Comparison of ENCODE assay signal across 8 mouse cellular contexts in genomic region chr19:8819596-8820423, GRCm38 (mm10). TPM values are rescaled to one million over a fixed set of nuclear protein-coding genes. Genes with fewer than 3 reads are reported as not detected.
DNase-seq lines count a peak whose midpoint lies in the region; ATAC-seq lines count a peak whose summit lies in the region.

Hnrnpul2 (plus strand) TSS chr19:8820010.

- peak; percentile 82 for ATAC-seq in inflammation-experienced regulatory T-cells, adult 6 months
- peak; percentile 90 for ATAC-seq in megakaryocyte-erythroid progenitor cell, adult 5-6 weeks (replicated peaks; ENCODE audit: low FRiP score, low TSS enrichment, poor library complexity, severe bottlenecking)

- intact Hi-C loops in gastrocnemius, postnatal 14 days (cut with DNase I; ENCODE audit: low total_unique reads): no loop called here
- intact Hi-C loops in left cerebral cortex, postnatal 10 days (cut with DNase I): loop anchor here (5.0 kb wide), 1 partner anchor 48 kb away; the partner anchor contains the start of genes Tmem179b and Tmem223

- peak; percentile 100 for DNase-seq in adipocyte (ENCODE audit: low spot score)
- DNase-seq in embryo, embryonic 10.5 days (ENCODE audit: low spot score): peak; percentile 97
- peak; percentile 99 for DNase-seq in gastrocnemius, postnatal 14 days
- peak; percentile 97 to 99 for DNase-seq in left cerebral cortex, postnatal 10 days (ENCODE audit: extremely low spot score in 1 of 2, low spot score in 2 of 2)
- DNase-seq in right cerebral cortex, postnatal 25 days: peak; percentile 99
- peak; percentile 98 for DNase-seq in urinary bladder, postnatal 4 days (ENCODE audit: low spot score in 2 of 2)

RNA-seq across cellular contexts. Expression of gene Hnrnpul2, which starts in this region (rescaled TPM):
- total RNA-seq in gastrocnemius, postnatal 14 days (2021): 10 to 100 TPM; 35.4 to 37.3 TPM
- 1 to 10 TPM; 5.0 to 8.3 (median 5.9) TPM for polyA plus RNA-seq in inflammation-experienced regulatory T-cells, adult 6 months (2017; shearing (Covaris generic))
- total RNA-seq in left cerebral cortex, postnatal 10 days (2021): 10 to 100 TPM; 98.6 to 98.9 TPM
- 68.2 and 88.0 TPM in 2 replicates for total RNA-seq in megakaryocyte-erythroid progenitor cell, adult 5-6 weeks (2014; fragmentation: Nextera tagmentation)
- 85.2 and 100.0 TPM in 2 replicates for total RNA-seq in megakaryocyte-erythroid progenitor cell, adult 5-6 weeks (2017)

Comparison
In these comparisons a context has a peak if more than half of its experiments do, and no peak if none do; other contexts are left out.
1. Peak in every context shown above with its lines: DNase-seq and ATAC-seq.